Mouse (Mus musculus) CH12.LX (cell line): ENCODE results near the gene Wrap53.

ENCODE experiments used
- HCFC1 ChIP-seq: IDR thresholded peaks from 2 replicates; pipeline ENCODE4 v1.6.1; 2012; ENCODE audit warnings: low read depth, mild to moderate bottlenecking, inconsistent platforms, low read length, improper control_type of control experiment
- POLR2A ChIP-seq: IDR thresholded peaks from 2 replicates; pipeline ENCODE4 v1.6.1; 2011; ENCODE audit warnings: low read depth, mild to moderate bottlenecking, improper control_type of control experiment, low read length

DNA sequence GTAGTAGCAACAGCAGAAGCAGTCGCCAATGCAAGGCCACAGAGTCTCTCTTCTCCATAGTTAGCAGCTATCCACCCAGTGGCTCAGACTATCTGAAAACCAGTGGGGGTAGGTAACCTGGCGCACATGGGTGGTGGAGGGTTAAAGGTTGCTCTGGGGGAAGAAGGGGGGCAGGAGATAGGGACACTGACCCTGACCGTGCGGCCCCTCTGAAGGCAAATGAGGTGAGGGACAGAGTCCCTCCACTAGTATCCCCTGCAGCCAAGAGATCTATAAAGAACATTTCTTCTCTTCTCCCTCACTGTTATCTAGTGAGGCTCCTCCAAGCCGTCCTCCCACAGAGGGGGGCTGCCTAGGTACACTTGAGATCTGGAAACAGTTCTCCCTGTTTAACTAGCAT, 37.8 kb upstream of the Wrap53 start, which contains the start of gene Shbg:
- TF ChIP-seq POLR2A (no peak), HCFC1 (no peak)
